Mouse (Mus musculus): ENCODE measurements around the gene Limk1. TPM values are rescaled to one million over a fixed set of nuclear protein-coding genes. Genes with fewer than 3 reads are reported as not detected.
"Not testable (repeated sequence)": the region's sequence is repeated elsewhere in the genome, so short reads cannot be mapped to it uniquely, and the experiment has no call there.

Gene Limk1
- total RNA-seq, 2 experiments from 2014 or later, result 3.3 to 6.9 TPM

- ATAC-seq (replicated peaks; ENCODE audit: low FRiP score, low TSS enrichment, poor library complexity, severe bottlenecking), result peak; percentile 58
Observed at GRCm38 (mm10) chr5:134678827-134679546, 9.4 kb downstream of the Limk1 start.

DNA sequence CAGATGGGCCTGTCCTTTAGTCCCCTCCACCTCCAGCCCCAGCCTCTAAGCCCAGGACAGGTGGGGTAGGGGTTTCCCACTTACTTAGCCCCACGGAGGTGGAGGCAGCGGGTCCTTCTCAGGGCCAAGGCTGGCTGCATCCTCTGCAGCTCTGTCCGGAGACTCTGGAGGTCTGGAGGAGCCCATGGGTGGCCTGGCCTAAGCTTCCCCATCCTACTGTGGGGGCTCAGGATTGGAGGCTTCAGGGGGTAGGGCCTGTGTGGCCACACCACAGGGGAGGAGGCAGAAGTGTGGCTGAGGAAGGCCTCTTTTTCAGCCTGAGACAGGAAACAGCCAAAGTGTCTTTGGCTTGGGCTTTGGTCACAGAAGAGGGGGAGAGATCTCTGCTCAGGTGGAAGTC lies 10.4 kb downstream of the Limk1 start:
- ATAC-seq (replicated peaks; ENCODE audit: low FRiP score, low TSS enrichment, poor library complexity, severe bottlenecking), result 0 out of 2 replicates have a peak, but pooled peaks have one; percentile 9

DNA sequence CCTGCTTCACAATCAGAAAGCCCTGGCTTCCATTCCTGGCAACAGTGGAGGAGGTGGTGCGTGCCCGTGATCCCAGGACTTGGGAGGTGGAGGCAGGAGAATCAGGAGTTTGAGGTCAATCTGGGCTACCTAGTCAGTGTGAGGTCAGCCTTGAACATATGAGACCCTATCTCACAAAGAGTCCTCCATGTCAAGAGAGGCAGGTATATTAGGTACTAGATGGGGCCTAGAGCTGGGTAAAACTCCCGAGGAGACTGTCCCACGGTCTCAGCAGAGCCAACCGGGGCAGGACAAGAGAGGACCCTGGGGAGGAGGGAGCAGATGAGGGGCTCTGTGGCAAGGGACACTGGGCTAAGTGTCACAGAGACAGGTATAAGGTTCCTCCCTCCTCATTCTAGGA lies 10.9 kb downstream of the Limk1 start:
- ATAC-seq (replicated peaks; ENCODE audit: low FRiP score, low TSS enrichment, poor library complexity, severe bottlenecking), result no peak

DNA sequence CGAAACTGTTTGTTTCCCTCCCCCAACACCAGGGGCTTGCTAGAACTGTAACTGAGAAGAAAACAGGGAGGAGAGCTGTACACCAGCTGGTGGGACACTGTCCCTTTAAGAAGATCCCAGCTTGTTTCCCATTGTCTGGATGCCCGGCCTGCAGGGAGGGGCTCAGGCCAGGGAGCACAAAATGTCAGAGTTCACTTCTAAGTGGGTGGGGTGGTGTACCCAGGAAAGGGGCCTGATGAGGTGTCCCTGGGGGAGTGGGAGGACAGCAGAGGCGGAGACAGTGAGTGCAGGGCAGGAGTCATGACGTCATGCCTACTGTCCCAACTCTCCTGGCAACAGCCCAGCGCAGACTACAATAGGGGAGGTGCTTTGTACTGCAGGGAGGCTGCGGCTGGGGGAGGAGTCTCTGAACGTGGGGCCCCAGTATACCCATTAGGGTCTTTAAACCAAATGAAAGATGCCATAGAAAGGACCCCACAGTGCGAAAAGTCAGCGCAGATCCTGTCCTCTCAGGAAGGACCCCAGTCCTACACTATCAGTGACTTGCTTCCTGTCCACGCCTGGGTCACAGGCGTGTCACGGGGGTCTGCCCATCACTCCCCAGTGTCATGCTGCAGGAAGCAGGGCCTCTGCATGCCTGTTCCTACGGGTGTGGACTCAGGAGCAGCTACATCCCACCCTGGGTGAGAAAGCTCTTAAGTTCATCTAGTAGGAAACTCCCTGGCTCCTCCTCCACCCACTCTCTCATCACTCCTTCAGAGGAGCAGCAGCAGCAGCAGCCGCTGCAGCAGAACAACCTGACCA lies 12.2 kb downstream of the Limk1 start:
- ATAC-seq (replicated peaks; ENCODE audit: low FRiP score, low TSS enrichment, poor library complexity, severe bottlenecking), result peak; percentile 88

DNA sequence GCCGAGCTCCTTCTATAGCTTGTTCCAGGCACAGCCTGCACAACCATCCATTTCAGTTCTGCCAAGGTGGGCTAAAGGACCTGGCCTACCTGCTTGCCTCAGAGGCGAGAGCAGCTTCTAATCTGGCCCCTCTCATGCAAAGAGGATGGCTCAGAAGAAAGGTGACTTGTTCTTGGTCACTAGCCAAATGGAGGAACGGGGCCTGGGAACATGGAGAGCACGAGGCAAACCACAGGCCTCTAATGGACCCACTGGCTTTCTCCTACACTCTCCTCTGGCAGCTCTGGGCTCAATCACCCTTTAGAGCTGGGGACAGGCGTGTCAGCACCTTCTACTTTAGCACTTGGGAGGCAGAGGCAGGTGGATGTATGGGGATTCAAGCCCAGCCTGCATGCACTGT lies 13.4 kb downstream of the Limk1 start:
- ATAC-seq (replicated peaks; ENCODE audit: low FRiP score, low TSS enrichment, poor library complexity, severe bottlenecking), result no peak

GRCm38 (mm10) chr5:134672611-134673010 lies 15.8 kb downstream of the Limk1 start:
- no peak for ATAC-seq (replicated peaks; ENCODE audit: low FRiP score, low TSS enrichment, poor library complexity, severe bottlenecking)

- ATAC-seq (replicated peaks; ENCODE audit: low FRiP score, low TSS enrichment, poor library complexity, severe bottlenecking), result no peak
Observed at GRCm38 (mm10) chr5:134672198-134672516, 16.2 kb downstream of the Limk1 start.

DNA sequence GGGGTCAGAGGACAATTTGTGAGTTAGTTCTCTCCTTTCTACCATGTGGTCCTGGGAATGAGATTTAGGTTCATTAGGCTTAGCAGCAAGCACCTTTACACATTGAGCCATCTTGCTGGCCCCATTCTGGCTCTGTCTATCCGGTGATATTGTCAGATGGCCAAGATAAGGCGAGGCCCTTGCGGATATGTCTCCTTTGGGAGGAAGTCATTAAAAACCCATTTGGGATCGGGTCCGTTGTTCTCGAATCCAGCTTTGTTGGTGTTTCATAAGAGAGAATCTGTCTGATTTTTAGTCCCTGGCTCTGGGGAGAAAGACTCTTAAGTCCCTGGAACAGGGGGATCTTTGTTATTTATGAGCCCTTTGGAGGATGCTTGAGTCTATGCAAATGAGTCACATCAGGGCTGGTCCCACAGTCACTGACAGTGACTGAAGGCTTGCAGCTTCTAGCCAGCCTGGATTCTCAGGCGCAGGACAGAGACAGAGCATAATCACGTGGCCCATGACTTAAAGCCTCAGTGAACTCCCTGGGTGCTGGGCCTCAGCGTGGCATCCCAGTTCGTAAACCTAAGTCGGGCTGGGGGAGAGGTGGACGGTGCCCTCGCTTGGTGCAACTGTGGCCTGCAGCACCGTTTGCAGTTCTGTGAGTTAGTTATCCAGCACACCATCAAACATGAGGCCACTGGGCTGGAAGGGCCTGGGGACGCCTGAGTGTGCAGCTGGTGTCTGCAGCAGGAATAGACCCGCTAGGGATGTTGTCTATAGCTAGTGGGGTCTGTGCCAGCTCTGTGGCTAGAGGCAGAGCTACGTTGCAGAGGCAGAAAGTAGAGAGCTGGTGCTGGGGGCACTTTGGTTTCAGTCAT lies 16.8 kb downstream of the Limk1 start:
- no peak for ATAC-seq (replicated peaks; ENCODE audit: low FRiP score, low TSS enrichment, poor library complexity, severe bottlenecking)

- no peak for ATAC-seq (replicated peaks; ENCODE audit: low FRiP score, low TSS enrichment, poor library complexity, severe bottlenecking)
Observed at GRCm38 (mm10) chr5:134669001-134669708, 19.2 kb downstream of the Limk1 start.

GRCm38 (mm10) chr5:134668495-134668894 lies 19.9 kb downstream of the Limk1 start:
- ATAC-seq (replicated peaks; ENCODE audit: low FRiP score, low TSS enrichment, poor library complexity, severe bottlenecking), result 0 out of 2 replicates have a peak, but pooled peaks have one; percentile 38

GRCm38 (mm10) chr5:134656708-134657107 lies 31.7 kb downstream of the Limk1 start:
- ATAC-seq (replicated peaks; ENCODE audit: low FRiP score, low TSS enrichment, poor library complexity, severe bottlenecking), result 0 out of 2 replicates have a peak, but pooled peaks have one; percentile 30

DNA sequence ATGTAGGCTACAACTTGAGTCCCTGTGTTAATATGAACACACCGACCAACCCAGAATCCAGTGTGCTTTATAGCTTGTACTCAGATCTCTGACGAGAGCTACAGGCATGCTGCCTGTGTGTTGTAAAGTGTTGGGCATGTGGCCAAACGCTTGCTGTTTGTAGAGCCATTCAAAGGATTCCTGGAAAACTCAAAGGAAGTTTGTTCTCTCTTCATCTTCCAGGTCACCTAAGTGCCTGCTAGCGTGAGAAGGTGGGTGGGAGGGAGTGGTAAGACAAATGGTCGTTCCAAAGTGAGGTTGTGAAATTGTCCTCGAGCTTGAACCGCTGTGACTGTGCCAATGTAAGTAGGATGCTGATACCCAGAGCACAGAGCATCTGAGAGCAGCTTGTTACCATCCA lies 36.4 kb downstream of the Limk1 start:
- ATAC-seq (replicated peaks; ENCODE audit: low FRiP score, low TSS enrichment, poor library complexity, severe bottlenecking), result no peak

DNA sequence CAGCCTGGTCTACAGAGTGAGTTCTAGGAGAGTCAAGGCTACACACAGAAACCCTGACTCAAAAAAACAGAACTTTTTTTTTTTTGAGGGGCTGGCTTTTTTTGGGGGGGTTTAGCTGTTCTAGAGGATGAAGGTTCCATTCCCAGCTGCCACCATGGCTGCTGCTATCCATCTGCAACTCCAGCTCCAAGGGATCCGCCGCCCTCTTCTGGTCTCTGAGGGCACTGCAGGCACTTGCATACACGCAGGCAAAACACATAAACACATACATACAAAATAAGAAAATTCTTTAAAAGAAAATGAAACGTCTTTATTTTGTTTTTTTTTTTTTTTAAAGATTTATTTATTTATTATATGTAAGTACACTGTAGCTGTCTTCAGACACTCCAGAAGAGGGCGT lies 37.5 kb downstream of the Limk1 start:
- peak; percentile 71; the same call in 1 of the 2 replicates for ATAC-seq (replicated peaks; ENCODE audit: low FRiP score, low TSS enrichment, poor library complexity, severe bottlenecking)

DNA sequence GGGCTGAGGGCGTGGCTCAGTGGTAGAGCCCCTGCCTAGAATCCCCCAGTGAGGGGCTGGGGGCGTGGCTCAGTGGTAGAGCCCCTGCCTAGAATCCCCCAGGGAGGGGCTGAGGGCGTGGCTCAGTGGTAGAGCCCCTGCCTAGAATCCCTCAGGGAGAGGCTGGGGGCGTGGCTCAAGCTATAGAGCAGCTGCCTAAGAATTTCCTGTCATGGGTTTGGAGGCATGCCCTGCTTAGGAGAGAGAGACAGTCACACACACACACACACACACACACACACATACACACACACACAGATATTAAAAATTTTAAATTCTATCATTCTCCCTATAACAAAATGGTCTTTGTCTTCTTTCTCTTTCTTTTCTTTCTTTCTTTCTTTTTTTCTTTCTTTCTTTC lies 39.4 kb downstream of the Limk1 start:
- ATAC-seq (replicated peaks; ENCODE audit: low FRiP score, low TSS enrichment, poor library complexity, severe bottlenecking), result not testable (repeated sequence)

- ATAC-seq (replicated peaks; ENCODE audit: low FRiP score, low TSS enrichment, poor library complexity, severe bottlenecking), result no peak
Observed at GRCm38 (mm10) chr5:134647394-134647793, 41.0 kb downstream of the Limk1 start.

DNA sequence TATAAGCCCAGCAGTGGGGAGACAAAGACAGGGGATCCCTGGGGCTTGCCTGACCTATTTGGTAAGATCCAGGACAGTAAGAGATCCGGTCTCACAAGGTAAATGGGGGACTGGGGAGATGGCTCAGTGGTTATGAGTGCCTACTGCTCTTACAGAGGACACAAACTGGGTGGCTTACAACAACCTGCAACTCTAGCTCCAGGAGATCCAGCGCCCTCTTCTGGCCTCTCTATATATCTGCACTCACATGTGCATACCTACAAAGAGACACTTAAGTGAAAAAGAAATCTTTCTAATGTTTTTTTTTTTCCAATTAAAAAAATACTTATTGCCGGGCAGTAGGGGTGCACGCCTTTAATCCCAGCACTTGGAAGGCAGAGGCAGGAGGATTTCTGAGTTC lies 41.9 kb downstream of the Limk1 start:
- no peak for ATAC-seq (replicated peaks; ENCODE audit: low FRiP score, low TSS enrichment, poor library complexity, severe bottlenecking)

DNA sequence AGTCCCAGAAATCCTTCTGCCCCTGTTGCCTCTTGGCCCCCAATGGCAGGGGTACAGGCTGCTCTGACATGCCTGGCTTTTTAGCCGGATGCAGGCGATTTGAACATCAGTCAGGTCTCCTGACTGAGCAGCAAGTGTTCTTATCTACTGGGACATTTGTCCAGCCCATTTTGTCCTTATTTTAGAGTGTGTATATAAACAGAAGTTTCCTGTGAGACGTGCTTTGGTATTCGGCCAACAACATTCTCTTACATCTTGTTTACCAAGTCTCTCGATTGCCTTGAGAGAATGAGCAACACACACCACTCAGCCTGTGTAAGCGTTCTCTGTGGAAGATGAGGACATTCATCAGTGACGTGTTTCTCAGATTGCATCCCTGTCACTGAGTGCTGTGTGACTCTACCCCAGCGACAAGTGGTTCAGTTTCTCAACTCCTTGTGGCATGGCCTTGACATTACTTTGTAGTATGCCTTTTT lies 43.7 kb downstream of the Limk1 start:
- no peak for ATAC-seq (replicated peaks; ENCODE audit: low FRiP score, low TSS enrichment, poor library complexity, severe bottlenecking)

DNA sequence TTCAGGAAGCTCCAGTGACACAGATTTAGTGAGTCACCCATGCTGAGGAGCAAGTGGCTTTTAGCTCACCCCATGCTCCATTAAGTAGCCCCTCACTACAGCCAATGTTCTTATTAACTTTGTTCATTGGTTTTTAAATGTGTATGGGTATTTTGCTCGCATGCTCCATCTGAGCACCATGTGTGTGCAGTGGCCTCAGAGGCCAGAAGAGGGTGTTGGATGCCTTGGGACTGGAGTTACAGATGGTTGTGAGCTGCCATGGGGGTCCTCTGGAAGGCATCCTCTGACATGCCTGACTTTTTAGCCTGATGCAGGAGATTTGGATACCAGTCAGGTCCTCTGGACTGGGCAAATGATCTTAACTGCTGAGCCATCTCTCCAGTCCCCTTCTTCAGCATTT lies 44.3 kb downstream of the Limk1 start:
- no peak for ATAC-seq (replicated peaks; ENCODE audit: low FRiP score, low TSS enrichment, poor library complexity, severe bottlenecking)

- no peak for ATAC-seq (replicated peaks; ENCODE audit: low FRiP score, low TSS enrichment, poor library complexity, severe bottlenecking)
Observed at GRCm38 (mm10) chr5:134640371-134640770, 48.0 kb downstream of the Limk1 start.
